Mouse (Mus musculus) CH12.LX (cell line): ENCODE results near the gene Arhgap45.

Experiments
- CHD1 ChIP-seq: IDR thresholded peaks from 2 replicates; pipeline ENCODE4 v1.6.1; 2012; ENCODE audit warnings: low read depth, low read length, improper control_type of control experiment, inconsistent platforms
- CTCF ChIP-seq, 2 experiments: IDR thresholded peaks in 1 of 2; conservative IDR thresholded peaks in 1 of 2; 2 replicates each; pipeline ENCODE4 v1.5.1; 2011 to 2012; ENCODE audit warnings: low read depth in 2 of 2, low read length in 2 of 2, improper control_type of control experiment in 1 of 2, inconsistent platforms in 1 of 2, mild to moderate bottlenecking in 1 of 2, moderate library complexity in 1 of 2
- GABPA ChIP-seq: IDR thresholded peaks from 2 replicates; pipeline ENCODE4 v1.6.1; 2012; ENCODE audit warnings: low read depth, low read length, improper control_type of control experiment, inconsistent platforms; ENCODE audit not compliant: insufficient replicate concordance
- JUND ChIP-seq: conservative IDR thresholded peaks from 2 replicates; pipeline ENCODE4 v1.6.1; 2011; ENCODE audit warnings: low read depth, low read length, improper control_type of control experiment
- MXI1 ChIP-seq: IDR thresholded peaks from 2 replicates; pipeline ENCODE4 v1.6.1; 2011; ENCODE audit warnings: mild to moderate bottlenecking, low read depth, low read length, improper control_type of control experiment
- POLR2A ChIP-seq: IDR thresholded peaks from 2 replicates; pipeline ENCODE4 v1.6.1; 2011; ENCODE audit warnings: low read depth, mild to moderate bottlenecking, improper control_type of control experiment, low read length
- SIN3A ChIP-seq: IDR thresholded peaks from 2 replicates; pipeline ENCODE4 v1.6.1; 2012; ENCODE audit warnings: low read length, improper control_type of control experiment, inconsistent platforms
- USF1 ChIP-seq: IDR thresholded peaks from 2 replicates; pipeline ENCODE4 v1.6.1; 2014; ENCODE audit warnings: low read depth, mild to moderate bottlenecking, inconsistent platforms, low read length, improper control_type of control experiment

DNA sequence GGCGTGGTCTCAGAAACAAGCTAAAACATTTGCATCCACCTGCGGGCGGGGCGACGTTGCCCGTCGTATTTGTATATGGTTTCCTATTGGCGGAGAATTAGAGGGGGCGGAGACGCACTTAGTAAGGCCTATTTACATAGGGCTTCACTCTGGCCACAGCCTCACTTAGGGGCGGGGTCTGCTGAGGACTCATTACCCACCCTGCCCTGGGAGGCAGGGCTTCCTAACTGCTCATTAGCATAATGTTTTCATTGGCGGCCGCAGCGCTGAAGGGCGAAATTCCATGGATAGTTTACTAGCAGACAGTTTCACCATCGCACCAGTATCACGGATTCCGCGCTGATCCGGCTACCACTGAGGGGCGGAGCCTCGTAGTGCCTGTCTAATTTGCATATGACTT lies 31.6 kb upstream of the Arhgap45 start:
- no peak for TF ChIP-seq CTCF (conservative IDR thresholded peaks at IDR 0.05 in 1 of 2, IDR thresholded peaks at IDR 0.05 in 1 of 2; ENCODE audit: low read depth in 2 of 2, low read length in 2 of 2)
- TF ChIP-seq MXI1 = no peak
- no peak for TF ChIP-seq GABPA
- TF ChIP-seq CHD1 = no peak
- no peak for TF ChIP-seq USF1
- TF ChIP-seq JUND = no peak
- peak; percentile 35; the same call in 1 of the 2 replicates for TF ChIP-seq POLR2A
- TF ChIP-seq SIN3A = no peak
